In the genomic region with DNA sequence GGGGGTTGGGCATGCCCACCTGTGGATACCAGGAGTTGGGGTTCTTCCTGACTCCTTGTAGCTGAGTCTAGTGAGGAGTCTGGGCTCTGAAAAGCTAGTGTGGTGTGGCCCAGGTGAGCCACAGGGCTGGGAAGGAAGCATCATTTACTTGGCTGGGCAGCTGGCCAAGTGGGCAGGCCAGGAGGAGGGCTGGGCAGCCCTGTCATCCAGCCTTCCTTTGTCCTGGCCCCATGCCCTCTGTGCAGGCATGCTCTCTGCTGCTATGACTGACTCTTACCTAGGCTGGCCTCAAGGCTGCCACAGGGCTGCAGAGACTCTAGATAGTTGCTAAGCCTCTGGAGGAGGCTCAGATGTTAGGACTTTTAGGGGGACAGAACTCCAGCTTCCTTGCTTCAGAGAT, we compare ENCODE assay signal across 8 mouse cellular contexts. TPM values are rescaled to one million over a fixed set of nuclear protein-coding genes. Genes with fewer than 3 reads are reported as not detected.
A peak's percentile ranks its signal among the peaks of the same experiment; 100 is the strongest.
DNase-seq lines count a peak whose midpoint lies in the region; ATAC-seq and TF ChIP-seq lines count a peak whose summit lies in the region.
"Had no signal": no experiment of that assay in that cellular context is flagged by ENCODE, and none has a peak within 500 bp of the region (broad histone marks: within the 10 kb centered on the region; RNA-seq: fewer than 3 reads in every experiment).

No protein-coding gene starts in this region.

- H3K4me2 ChIP-seq in liver, postnatal 0 days (ENCODE audit: low read depth, low read length) = no peak overlapping the region
- H3K4me2 ChIP-seq: liver, embryonic 15.5 days had no signal

- no peaks in the 10 kb centered on the region for H3K9me3 ChIP-seq in liver, postnatal 0 days (ENCODE audit: low read length)
- H3K9me3 ChIP-seq: liver, embryonic 15.5 days had no signal

- peak; percentile 82 to 90 for DNase-seq in adrenal gland, adult (ENCODE audit: inconsistent age in 2 of 2, low spot score in 1 of 2)
- peak; percentile 56 to 62 for DNase-seq in cerebellum, adult 18-20 months
- DNase-seq in heart, postnatal 10 days = peak; percentile 79 to 84
- peak; percentile 79 for DNase-seq in liver, postnatal 0 days
- DNase-seq in urinary bladder, adult 2 months (ENCODE audit: low spot score) = peak; percentile 77
- DNase-seq in left cerebral cortex, postnatal 25 days (ENCODE audit: low spot score in 2 of 2) = no peak
- no peak for DNase-seq in layer of hippocampus, adult 8-10 months (ENCODE audit: low spot score in 2 of 2)

- peak; percentile 66 for ATAC-seq in liver, postnatal 0 days

- H3K4me3 ChIP-seq in liver, postnatal 0 days (ENCODE audit: low read depth, low read length) = no peak overlapping the region
- H3K4me3 ChIP-seq: liver, embryonic 15.5 days had no signal

- TF ChIP-seq CTCF in liver, postnatal 0 days (IDR thresholded peaks at IDR 0.05; ENCODE audit: low read depth) = no peak

- H3K9ac ChIP-seq in liver, postnatal 0 days (replicated peaks) = 0 out of 2 replicates have a peak overlapping the region, but pooled peaks have one; percentile 4
- H3K9ac ChIP-seq: liver, embryonic 15.5 days had no signal

- TF ChIP-seq EP300 in liver, postnatal 0 days (IDR thresholded peaks at IDR 0.05; ENCODE audit: low read depth) = no peak

- H3K36me3 ChIP-seq in liver, postnatal 0 days (replicated peaks; ENCODE audit: insufficient read depth, low read length) = no peaks in the 10 kb centered on the region
- H3K36me3 ChIP-seq: liver, embryonic 15.5 days had no signal

- intact Hi-C loops in heart, postnatal 10 days (cut with DNase I) = no loop called here
- intact Hi-C loops in left cerebral cortex, postnatal 25 days (cut with DNase I) = no loop called here

- peaks cover 73% of the 10 kb centered on the region for H3K4me1 ChIP-seq in liver, postnatal 0 days (ENCODE audit: insufficient read depth)

- H3K27ac ChIP-seq in liver, postnatal 0 days (ENCODE audit: low read depth) = no peak overlapping the region
- H3K27ac ChIP-seq: liver, embryonic 15.5 days had no signal

- no peaks in the 10 kb centered on the region for H3K27me3 ChIP-seq in liver, postnatal 0 days (ENCODE audit: insufficient read depth, low read length)
- H3K27me3 ChIP-seq: liver, embryonic 15.5 days had no signal

RNA-seq across cellular contexts. Expression of gene Rxra, which starts 42.0 kb away (rescaled TPM):
- total RNA-seq in heart, postnatal 10 days (2021) = 10 to 100 TPM; 38.6 to 42.5 TPM
- 13.3 and 13.9 TPM in 2 replicates for polyA plus RNA-seq in liver, postnatal 0 days (2015; fragmentation: Nextera tagmentation; extraction: Ambion mirVana)
- 60.0 and 69.6 TPM in 2 replicates for polyA plus RNA-seq in urinary bladder, adult 2 months (2012; rRNA removed)
- 10 to 100 TPM; 18.7 to 21.2 TPM for total RNA-seq in left cerebral cortex, postnatal 25 days (2021)
- total RNA-seq in layer of hippocampus, adult 8-10 months (2022) = 10 to 100 TPM; 31.6 to 33.9 (median 32.9) TPM

Comparison
In these comparisons a context has a peak if more than half of its experiments do, and no peak if none do; other contexts are left out.
1. DNase-seq: peak in adrenal gland, adult (2 of 2), cerebellum, adult 18-20 months (2 of 2), heart, postnatal 10 days (2 of 2), liver, postnatal 0 days (single experiment) and urinary bladder, adult 2 months (single experiment); none in left cerebral cortex, postnatal 25 days (0 of 2) and layer of hippocampus, adult 8-10 months (0 of 2).